29 mouse cellular contexts compared by ENCODE assay signal in the genomic region with DNA sequence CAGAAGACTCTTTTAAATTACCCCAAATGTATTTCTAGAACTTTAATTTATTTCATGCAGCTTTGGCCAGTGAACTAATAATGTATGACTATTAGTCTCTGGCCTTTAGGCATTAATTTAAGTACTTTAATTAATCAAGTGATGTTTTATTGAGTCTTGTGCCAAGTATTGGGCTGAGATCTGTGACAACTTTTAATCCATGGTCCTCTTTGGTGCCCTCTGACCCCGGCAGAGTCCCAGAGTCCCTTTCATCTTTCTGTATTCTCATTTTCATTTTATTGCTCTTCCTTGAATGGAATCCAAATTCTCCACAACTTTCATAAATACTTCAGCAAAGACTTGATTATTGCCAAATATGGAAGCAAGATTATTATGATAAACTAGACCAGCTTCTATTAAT. TPM values are rescaled to one million over a fixed set of nuclear protein-coding genes. Genes with fewer than 3 reads are reported as not detected.
DNase-seq lines count a peak whose midpoint lies in the region; ATAC-seq and TF ChIP-seq lines count a peak whose summit lies in the region.
"Had no signal": no experiment of that assay in that cellular context is flagged by ENCODE, and none has a peak within 500 bp of the region (broad histone marks: within the 10 kb centered on the region; RNA-seq: fewer than 3 reads in every experiment).

No protein-coding gene starts in this region.

- no peaks in the 10 kb centered on the region for H3K27me3 ChIP-seq in lung, embryonic 15.5 days
- H3K27me3 ChIP-seq in kidney, postnatal 0 days (ENCODE audit: insufficient read depth, low read length) = no peaks in the 10 kb centered on the region
- H3K27me3 ChIP-seq: heart, embryonic 13.5 days; hindbrain, embryonic 15.5 days; limb, embryonic 12.5 days; liver, embryonic 15.5 days; megakaryocyte, embryonic 14.5 days; midbrain, embryonic 13.5 days had no signal

- no peaks in the 10 kb centered on the region for H3K4me1 ChIP-seq in lung, embryonic 15.5 days
- no peaks in the 10 kb centered on the region for H3K4me1 ChIP-seq in kidney, postnatal 0 days (replicated peaks; ENCODE audit: insufficient read depth, low read length)
- H3K4me1 ChIP-seq: hindbrain, embryonic 15.5 days; limb, embryonic 12.5 days; liver, embryonic 15.5 days; megakaryocyte, embryonic 14.5 days; midbrain, embryonic 13.5 days had no signal

- peak; percentile 3 for DNase-seq in kidney, adult 9 months
- DNase-seq in kidney, adult 11 months = no peak
- no peak for DNase-seq in lung, postnatal 4 days
- DNase-seq in kidney, postnatal 0 days (ENCODE audit: low spot score) = peak; percentile 89
- peak; percentile 40 to 46 for DNase-seq in kidney, postnatal 25 days
- DNase-seq: cerebellum, adult 2 months; cerebellum, postnatal 14 days; gastrocnemius, postnatal 10 days; heart, postnatal 10 days; layer of hippocampus, adult 9-11 months had no signal

- ATAC-seq in lung, embryonic 15.5 days (ENCODE audit: borderline replicate concordance, extremely low read depth, low FRiP score, low TSS enrichment) = peak; percentile 74; the same call in 1 of the 2 replicates
- ATAC-seq in kidney, postnatal 0 days (replicated peaks; ENCODE audit: low FRiP score, low read depth) = no peak
- no peak for ATAC-seq in activated CD4-positive, CD25-positive, alpha-beta regulatory T cell, adult 4 months
- ATAC-seq: forebrain, embryonic 16.5 days; inflammation-experienced regulatory T-cells, adult 6 months; midbrain, embryonic 13.5 days; Patski had no signal

- H3K4me2 ChIP-seq in lung, embryonic 15.5 days = no peak overlapping the region
- no peak overlapping the region for H3K4me2 ChIP-seq in kidney, postnatal 0 days (ENCODE audit: low read length)
- H3K4me2 ChIP-seq: heart, embryonic 13.5 days; hindbrain, embryonic 15.5 days; limb, embryonic 12.5 days; liver, embryonic 15.5 days; midbrain, embryonic 13.5 days had no signal

- 58% methylated on average over 1 of the region's 1 CpGs for WGBS in lung, embryonic 15.5 days
- WGBS in kidney, postnatal 0 days = 61% methylated on average over 1 of the region's 1 CpGs

- H3K36me3 ChIP-seq in lung, embryonic 15.5 days = no peaks in the 10 kb centered on the region
- no peaks in the 10 kb centered on the region for H3K36me3 ChIP-seq in kidney, postnatal 0 days (ENCODE audit: insufficient read depth, low read length)
- H3K36me3 ChIP-seq: heart, embryonic 13.5 days; hindbrain, embryonic 15.5 days; limb, embryonic 12.5 days; liver, embryonic 15.5 days; midbrain, embryonic 13.5 days had no signal

- H3K9ac ChIP-seq in lung, embryonic 15.5 days = no peak overlapping the region
- H3K9ac ChIP-seq in kidney, postnatal 0 days (ENCODE audit: low read depth, low read length) = no peak overlapping the region
- H3K9ac ChIP-seq: heart, embryonic 13.5 days; hindbrain, embryonic 15.5 days; limb, embryonic 12.5 days; liver, embryonic 15.5 days; midbrain, embryonic 13.5 days had no signal

- H3K4me3 ChIP-seq in lung, embryonic 15.5 days = no peak overlapping the region
- H3K4me3 ChIP-seq in kidney, postnatal 0 days (replicated peaks; ENCODE audit: low read depth, low read length) = no peak overlapping the region
- H3K4me3 ChIP-seq: erythroblast, embryonic 14.5 days; heart, embryonic 13.5 days; hindbrain, embryonic 15.5 days; limb, embryonic 12.5 days; liver, embryonic 15.5 days; megakaryocyte, embryonic 14.5 days; midbrain, embryonic 13.5 days had no signal

- no peaks in the 10 kb centered on the region for H3K9me3 ChIP-seq in lung, embryonic 15.5 days
- no peaks in the 10 kb centered on the region for H3K9me3 ChIP-seq in kidney, postnatal 0 days (replicated peaks; ENCODE audit: low read length)
- H3K9me3 ChIP-seq: heart, embryonic 13.5 days; hindbrain, embryonic 15.5 days; limb, embryonic 12.5 days; liver, embryonic 15.5 days; midbrain, embryonic 13.5 days had no signal

- H3K27ac ChIP-seq in lung, embryonic 15.5 days = no peak overlapping the region
- H3K27ac ChIP-seq in kidney, postnatal 0 days = no peak overlapping the region
- H3K27ac ChIP-seq: heart, embryonic 13.5 days; hindbrain, embryonic 15.5 days; limb, embryonic 12.5 days; liver, embryonic 15.5 days; midbrain, embryonic 13.5 days had no signal

- TF ChIP-seq CTCF in kidney, postnatal 0 days (IDR thresholded peaks at IDR 0.05; ENCODE audit: low read depth) = no peak

RNA-seq across cellular contexts. Expression of a gene that starts 5.9 kb away (rescaled TPM):
- polyA plus RNA-seq in lung, embryonic 15.5 days (2015; fragmentation: Nextera tagmentation; extraction: Ambion mirVana) = not detected in 2 replicates
- polyA plus RNA-seq in kidney, postnatal 0 days (2015; fragmentation: Nextera tagmentation; extraction: Ambion mirVana) = not detected in 2 replicates
- not detected for polyA plus RNA-seq in activated CD4-positive, CD25-positive, alpha-beta regulatory T cell, adult 4 months (2017; shearing (Covaris generic))
- polyA plus RNA-seq: cerebellum, adult 2 months; embryonic facial prominence, embryonic 14.5 days; erythroblast, embryonic 14.5 days; forebrain, embryonic 11.5 days; forebrain, embryonic 16.5 days; gonadal fat pad, adult 2 months; heart, embryonic 13.5 days; hindbrain, embryonic 15.5 days; inflammation-experienced regulatory T-cells, adult 6 months; large intestine, adult 2 months; limb, embryonic 12.5 days; liver, adult 2 months; liver, embryonic 15.5 days; midbrain, embryonic 13.5 days; neural tube, embryonic 14.5 days; Patski had no signal

RNA-seq across cellular contexts. Expression of a gene that starts 27.8 kb away (rescaled TPM):
- not detected in 2 replicates for polyA plus RNA-seq in lung, embryonic 15.5 days (2015; fragmentation: Nextera tagmentation; extraction: Ambion mirVana)
- not detected in 2 replicates for polyA plus RNA-seq in kidney, postnatal 0 days (2015; fragmentation: Nextera tagmentation; extraction: Ambion mirVana)
- under 1 TPM in 1 of 2 experiments, not detected in 1; 0.29 TPM for polyA plus RNA-seq in activated CD4-positive, CD25-positive, alpha-beta regulatory T cell, adult 4 months (2017; shearing (Covaris generic))
- polyA plus RNA-seq: cerebellum, adult 2 months; cortical plate, adult 2 months; embryonic facial prominence, embryonic 14.5 days; erythroblast, embryonic 14.5 days; forebrain, embryonic 11.5 days; forebrain, embryonic 16.5 days; heart, embryonic 13.5 days; hindbrain, embryonic 15.5 days; inflammation-experienced regulatory T-cells, adult 6 months; large intestine, adult 2 months; limb, embryonic 12.5 days; liver, adult 2 months; liver, embryonic 15.5 days; midbrain, embryonic 13.5 days; neural tube, embryonic 14.5 days; Patski had no signal

Comparison
In these comparisons a context has a peak if more than half of its experiments do, and no peak if none do; other contexts are left out.
1. DNase-seq: peak in kidney, adult 9 months (single experiment), kidney, postnatal 0 days (single experiment) and kidney, postnatal 25 days (2 of 2); none in kidney, adult 11 months (single experiment) and lung, postnatal 4 days (0 of 2).